ENCODE assay signal across 8 mouse cellular contexts in genomic region chr11:58916879-58917744, GRCm38 (mm10). TPM values are rescaled to one million over a fixed set of nuclear protein-coding genes. Genes with fewer than 3 reads are reported as not detected.
DNase-seq lines count a peak whose midpoint lies in the region; ATAC-seq and TF ChIP-seq lines count a peak whose summit lies in the region.

No protein-coding gene starts in this region.

- peak; percentile 52 for TF ChIP-seq CTCF in hindbrain, postnatal 0 days (IDR thresholded peaks at IDR 0.05; ENCODE audit: low read depth)
- peak; percentile 67 for TF ChIP-seq CTCF in ES-Bruce4 (IDR thresholded peaks at IDR 0.05; ENCODE audit: low read depth, low read length)
- peak; percentile 66; the same call in 1 of the 2 replicates for TF ChIP-seq CTCF in thymus, adult 2 months (IDR thresholded peaks at IDR 0.05; ENCODE audit: borderline replicate concordance, control insufficient read depth, extremely low read depth, insufficient read depth, low read length, poor library complexity)

- no peak overlapping the region for H3K4me3 ChIP-seq in hindbrain, postnatal 0 days (ENCODE audit: low read length)
- H3K4me3 ChIP-seq in hindbrain, embryonic 14.5 days (replicated peaks; ENCODE audit: low read length): no peak overlapping the region
- no peak overlapping the region for H3K4me3 ChIP-seq in ES-Bruce4 (ENCODE audit: low read depth, low read length)
- H3K4me3 ChIP-seq in thymus, adult 2 months (ENCODE audit: control insufficient read depth, insufficient read depth, low read length): no peak overlapping the region

- no peaks in the 10 kb centered on the region for H3K36me3 ChIP-seq in hindbrain, postnatal 0 days (ENCODE audit: insufficient read depth, low read length)
- no peaks in the 10 kb centered on the region for H3K36me3 ChIP-seq in hindbrain, embryonic 14.5 days (replicated peaks; ENCODE audit: control insufficient read depth, insufficient read depth)
- no peaks in the 10 kb centered on the region for H3K36me3 ChIP-seq in ES-Bruce4 (ENCODE audit: control insufficient read depth, insufficient read depth, low read length, poor library complexity, severe bottlenecking)
- no peaks in the 10 kb centered on the region for H3K36me3 ChIP-seq in thymus, adult 2 months (ENCODE audit: control insufficient read depth, insufficient read depth, low read length)

- TF ChIP-seq POLR2A in ES-Bruce4 (IDR thresholded peaks at IDR 0.05; ENCODE audit: insufficient read depth, low read length): no peak
- no peak for TF ChIP-seq POLR2A in thymus, adult 2 months (IDR thresholded peaks at IDR 0.05; ENCODE audit: control insufficient read depth, extremely low read depth, insufficient read depth, low read length, poor library complexity)

- H3K4me2 ChIP-seq in hindbrain, postnatal 0 days (ENCODE audit: low read depth, low read length): no peak overlapping the region
- no peak overlapping the region for H3K4me2 ChIP-seq in hindbrain, embryonic 14.5 days (replicated peaks)

- DNase-seq in hindbrain, postnatal 0 days (ENCODE audit: low spot score): peak; percentile 23
- DNase-seq in hindbrain, embryonic 14.5 days (ENCODE audit: low spot score): no peak
- peak; percentile 84 for DNase-seq in adrenal gland, postnatal 14 days
- DNase-seq in lung, postnatal 4 days: peak; percentile 47 to 68
- peak; percentile 80 for DNase-seq in thymus, adult 2 months
- DNase-seq in layer of hippocampus, adult 18-20 months (ENCODE audit: low spot score in 2 of 2): no peak

- H3K27me3 ChIP-seq in hindbrain, postnatal 0 days (ENCODE audit: insufficient read depth, low read length): no peaks in the 10 kb centered on the region
- no peaks in the 10 kb centered on the region for H3K27me3 ChIP-seq in hindbrain, embryonic 14.5 days (ENCODE audit: control insufficient read depth, insufficient read depth, low read length)
- no peaks in the 10 kb centered on the region for H3K27me3 ChIP-seq in ES-Bruce4 (ENCODE audit: control insufficient read depth, insufficient read depth, low read length, poor library complexity, severe bottlenecking)
- no peaks in the 10 kb centered on the region for H3K27me3 ChIP-seq in thymus, adult 2 months (ENCODE audit: control insufficient read depth, insufficient read depth, low read length)

- no peak for TF ChIP-seq EP300 in ES-Bruce4 (IDR thresholded peaks at IDR 0.05; ENCODE audit: insufficient read depth, low read depth, low read length)

- ATAC-seq in hindbrain, postnatal 0 days: 0 out of 2 replicates have a peak, but pooled peaks have one; percentile 4
- no peak for ATAC-seq in hindbrain, embryonic 14.5 days (ENCODE audit: low FRiP score)
- peak; percentile 28 for ATAC-seq in inflammation-experienced regulatory T-cells, adult 6 months

- 43% methylated on average over 14 of the region's 14 CpGs for WGBS in hindbrain, postnatal 0 days
- 50% methylated on average over 14 of the region's 14 CpGs for WGBS in hindbrain, embryonic 14.5 days
- WGBS in thymus, adult 2 months: 57% methylated on average over 14 of the region's 14 CpGs

- no peaks in the 10 kb centered on the region for H3K9me3 ChIP-seq in hindbrain, postnatal 0 days (ENCODE audit: low read length)
- no peaks in the 10 kb centered on the region for H3K9me3 ChIP-seq in hindbrain, embryonic 14.5 days (ENCODE audit: control insufficient read depth, low read length)
- H3K9me3 ChIP-seq in ES-Bruce4 (replicated peaks; ENCODE audit: control insufficient read depth, insufficient read depth, low read length, poor library complexity, severe bottlenecking): no peaks in the 10 kb centered on the region

- no peak overlapping the region for H3K9ac ChIP-seq in hindbrain, postnatal 0 days (replicated peaks; ENCODE audit: low read length)
- no peak overlapping the region for H3K9ac ChIP-seq in hindbrain, embryonic 14.5 days
- H3K9ac ChIP-seq in ES-Bruce4 (ENCODE audit: low read depth, poor library complexity, severe bottlenecking): no peak overlapping the region

- no peak overlapping the region for H3K27ac ChIP-seq in hindbrain, postnatal 0 days
- no peak overlapping the region for H3K27ac ChIP-seq in hindbrain, embryonic 14.5 days
- H3K27ac ChIP-seq in ES-Bruce4 (ENCODE audit: insufficient read depth, low read length): no peak overlapping the region
- no peak overlapping the region for H3K27ac ChIP-seq in thymus, adult 2 months (ENCODE audit: control insufficient read depth, insufficient read depth, low read length)

- no peaks in the 10 kb centered on the region for H3K4me1 ChIP-seq in hindbrain, postnatal 0 days (ENCODE audit: insufficient read depth, low read length)
- no peaks in the 10 kb centered on the region for H3K4me1 ChIP-seq in hindbrain, embryonic 14.5 days (replicated peaks; ENCODE audit: control insufficient read depth, insufficient read depth, low read length)
- H3K4me1 ChIP-seq in ES-Bruce4 (ENCODE audit: control insufficient read depth, insufficient read depth, low read length): no peaks in the 10 kb centered on the region
- peaks cover 27% of the 10 kb centered on the region for H3K4me1 ChIP-seq in thymus, adult 2 months (replicated peaks; ENCODE audit: control insufficient read depth, insufficient read depth, low read length)

RNA-seq across cellular contexts. Expression of gene Btnl10, which starts 0.6 kb away (rescaled TPM):
- not detected in 2 replicates for total RNA-seq in hindbrain, postnatal 0 days (2014; rRNA removed)
- 0.04 TPM in 1 of 2 replicates, not detected in the other for polyA plus RNA-seq in hindbrain, postnatal 0 days (2015; fragmentation: Nextera tagmentation; extraction: Ambion mirVana)
- polyA plus RNA-seq in hindbrain, embryonic 14.5 days (2014; fragmentation: Nextera tagmentation; extraction: Ambion mirVana): not detected in 2 replicates
- polyA plus RNA-seq in ES-Bruce4 (2011; ENCODE audit: insufficient read depth, insufficient read length, low read depth, missing spikeins): not detected in 2 replicates
- 0.26 and 3.4 TPM in 2 replicates for total RNA-seq in adrenal gland, postnatal 14 days (2021)
- not detected for polyA plus RNA-seq in inflammation-experienced regulatory T-cells, adult 6 months (2017; shearing (Covaris generic))
- polyA plus RNA-seq in thymus, adult 2 months (2012; rRNA removed): 0.11 TPM in 2 replicates
- not detected for total RNA-seq in layer of hippocampus, adult 18-20 months (2021)

RNA-seq across cellular contexts. Expression of gene Zfp39, which starts 13.1 kb away (rescaled TPM):
- total RNA-seq in hindbrain, postnatal 0 days (2014; rRNA removed): 7.1 and 7.2 TPM in 2 replicates
- 4.2 and 4.7 TPM in 2 replicates for polyA plus RNA-seq in hindbrain, postnatal 0 days (2015; fragmentation: Nextera tagmentation; extraction: Ambion mirVana)
- 8.7 and 9.8 TPM in 2 replicates for polyA plus RNA-seq in hindbrain, embryonic 14.5 days (2014; fragmentation: Nextera tagmentation; extraction: Ambion mirVana)
- 5.1 and 6.1 TPM in 2 replicates for polyA plus RNA-seq in ES-Bruce4 (2011; ENCODE audit: insufficient read depth, insufficient read length, low read depth, missing spikeins)
- 5.2 and 6.0 TPM in 2 replicates for total RNA-seq in adrenal gland, postnatal 14 days (2021)
- 1 to 10 TPM; 7.8 to 9.5 (median 8.9) TPM for polyA plus RNA-seq in inflammation-experienced regulatory T-cells, adult 6 months (2017; shearing (Covaris generic))
- polyA plus RNA-seq in thymus, adult 2 months (2012; rRNA removed): 2.7 and 3.9 TPM in 2 replicates
- total RNA-seq in layer of hippocampus, adult 18-20 months (2021): 1 to 10 TPM; 9.5 to 9.6 TPM

RNA-seq across cellular contexts. Expression of gene Rnf187, which starts 21.6 kb away (rescaled TPM):
- 975 and 1,069 TPM in 2 replicates for total RNA-seq in hindbrain, postnatal 0 days (2014; rRNA removed)
- 649 and 670 TPM in 2 replicates for polyA plus RNA-seq in hindbrain, postnatal 0 days (2015; fragmentation: Nextera tagmentation; extraction: Ambion mirVana)
- polyA plus RNA-seq in hindbrain, embryonic 14.5 days (2014; fragmentation: Nextera tagmentation; extraction: Ambion mirVana): 682 and 743 TPM in 2 replicates
- polyA plus RNA-seq in ES-Bruce4 (2011; ENCODE audit: insufficient read depth, insufficient read length, low read depth, missing spikeins): 104 and 105 TPM in 2 replicates
- total RNA-seq in adrenal gland, postnatal 14 days (2021): 147 and 153 TPM in 2 replicates
- 10 to 100 TPM; 12.8 to 24.5 (median 15.7) TPM for polyA plus RNA-seq in inflammation-experienced regulatory T-cells, adult 6 months (2017; shearing (Covaris generic))
- 335 and 488 TPM in 2 replicates for polyA plus RNA-seq in thymus, adult 2 months (2012; rRNA removed)
- 100 to 1,000 TPM; 493 to 502 TPM for total RNA-seq in layer of hippocampus, adult 18-20 months (2021)

RNA-seq across cellular contexts. Expression of gene Hist3h2ba, which starts 31.6 kb away (rescaled TPM):
- 625 and 1,276 TPM in 2 replicates for total RNA-seq in hindbrain, postnatal 0 days (2014; rRNA removed)
- polyA plus RNA-seq in hindbrain, postnatal 0 days (2015; fragmentation: Nextera tagmentation; extraction: Ambion mirVana): 103 and 109 TPM in 2 replicates
- 109 and 138 TPM in 2 replicates for polyA plus RNA-seq in hindbrain, embryonic 14.5 days (2014; fragmentation: Nextera tagmentation; extraction: Ambion mirVana)
- 7.7 and 8.0 TPM in 2 replicates for polyA plus RNA-seq in ES-Bruce4 (2011; ENCODE audit: insufficient read depth, insufficient read length, low read depth, missing spikeins)
- 16.4 and 23.5 TPM in 2 replicates for total RNA-seq in adrenal gland, postnatal 14 days (2021)
- 1 to 10 TPM; 2.9 to 5.2 (median 4.3) TPM for polyA plus RNA-seq in inflammation-experienced regulatory T-cells, adult 6 months (2017; shearing (Covaris generic))
- 47.2 and 96.5 TPM in 2 replicates for polyA plus RNA-seq in thymus, adult 2 months (2012; rRNA removed)
- total RNA-seq in layer of hippocampus, adult 18-20 months (2021): 10 to 100 TPM; 82.1 to 87.0 TPM

RNA-seq across cellular contexts. Expression of gene Hist3h2a, which starts 37.4 kb away (rescaled TPM):
- 218 and 236 TPM in 2 replicates for total RNA-seq in hindbrain, postnatal 0 days (2014; rRNA removed)
- polyA plus RNA-seq in hindbrain, postnatal 0 days (2015; fragmentation: Nextera tagmentation; extraction: Ambion mirVana): 49.6 and 53.3 TPM in 2 replicates
- 86.9 and 94.9 TPM in 2 replicates for polyA plus RNA-seq in hindbrain, embryonic 14.5 days (2014; fragmentation: Nextera tagmentation; extraction: Ambion mirVana)
- 2.9 and 3.7 TPM in 2 replicates for polyA plus RNA-seq in ES-Bruce4 (2011; ENCODE audit: insufficient read depth, insufficient read length, low read depth, missing spikeins)
- 24.4 and 26.8 TPM in 2 replicates for total RNA-seq in adrenal gland, postnatal 14 days (2021)
- 1 to 10 TPM; 3.1 to 5.0 (median 4.2) TPM for polyA plus RNA-seq in inflammation-experienced regulatory T-cells, adult 6 months (2017; shearing (Covaris generic))
- 45.9 and 51.0 TPM in 2 replicates for polyA plus RNA-seq in thymus, adult 2 months (2012; rRNA removed)
- total RNA-seq in layer of hippocampus, adult 18-20 months (2021): 10 to 100 TPM; 69.9 to 70.6 TPM

Comparison
In these comparisons a context has a peak if more than half of its experiments do, and no peak if none do; other contexts are left out.
1. DNase-seq: peak in hindbrain, postnatal 0 days (single experiment), adrenal gland, postnatal 14 days (single experiment), lung, postnatal 4 days (2 of 2) and thymus, adult 2 months (single experiment); none in hindbrain, embryonic 14.5 days (single experiment) and layer of hippocampus, adult 18-20 months (0 of 2).
2. Peak in every context shown above with its lines, with median percentiles within 50 percentile points of each other: CTCF ChIP-seq.